Mouse (Mus musculus) lung, adult 2 months (tissue): ENCODE results near the gene Dock8.

Source experiments
- CTCF ChIP-seq: fragments of 200-500 bp; IDR thresholded peaks from 2 replicates; pipeline ENCODE4 v1.5.1; 2011; ENCODE audit warnings: mild to moderate bottlenecking, low read length, control low read depth; ENCODE audit not compliant: insufficient read depth
- POLR2A ChIP-seq: fragments of 200-500 bp; IDR thresholded peaks from 2 replicates; pipeline ENCODE4 v1.6.1; 2011; ENCODE audit warnings: low read depth, mild to moderate bottlenecking, control low read depth, low read length, borderline replicate concordance; ENCODE audit errors: extremely low read depth

DNA sequence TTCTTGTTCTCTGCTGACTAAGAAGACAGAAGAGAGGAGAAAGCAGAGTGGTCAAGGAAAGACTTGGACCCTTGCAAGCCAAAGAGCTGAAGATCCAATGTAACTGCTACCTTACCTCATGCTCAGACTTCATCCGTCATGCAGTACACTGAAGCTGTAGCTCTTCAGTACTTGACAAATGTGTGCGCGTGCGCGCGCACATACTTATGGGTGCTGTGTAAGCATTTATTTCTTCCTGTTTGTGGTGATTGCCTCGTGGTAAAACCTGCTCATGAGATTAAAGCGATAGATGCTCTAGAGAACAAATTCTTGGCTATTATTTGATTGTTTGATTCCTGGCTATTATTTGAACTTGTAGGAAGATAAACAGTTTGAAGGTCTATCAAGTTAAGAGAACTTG, 58.5 kb downstream of the Dock8 start:
- no peak for TF ChIP-seq POLR2A
- TF ChIP-seq CTCF = no peak
